Mouse (Mus musculus) liver, adult (tissue): ENCODE results near the gene Ptprcap.

Experiments
- GATA4 ChIP-seq: IDR thresholded peaks from 2 replicates; pipeline ENCODE4 v1.6.1; 2014; ENCODE audit warnings: mild to moderate bottlenecking, low read length; ENCODE audit not compliant: insufficient replicate concordance

The Ptprcap gene

DNA sequence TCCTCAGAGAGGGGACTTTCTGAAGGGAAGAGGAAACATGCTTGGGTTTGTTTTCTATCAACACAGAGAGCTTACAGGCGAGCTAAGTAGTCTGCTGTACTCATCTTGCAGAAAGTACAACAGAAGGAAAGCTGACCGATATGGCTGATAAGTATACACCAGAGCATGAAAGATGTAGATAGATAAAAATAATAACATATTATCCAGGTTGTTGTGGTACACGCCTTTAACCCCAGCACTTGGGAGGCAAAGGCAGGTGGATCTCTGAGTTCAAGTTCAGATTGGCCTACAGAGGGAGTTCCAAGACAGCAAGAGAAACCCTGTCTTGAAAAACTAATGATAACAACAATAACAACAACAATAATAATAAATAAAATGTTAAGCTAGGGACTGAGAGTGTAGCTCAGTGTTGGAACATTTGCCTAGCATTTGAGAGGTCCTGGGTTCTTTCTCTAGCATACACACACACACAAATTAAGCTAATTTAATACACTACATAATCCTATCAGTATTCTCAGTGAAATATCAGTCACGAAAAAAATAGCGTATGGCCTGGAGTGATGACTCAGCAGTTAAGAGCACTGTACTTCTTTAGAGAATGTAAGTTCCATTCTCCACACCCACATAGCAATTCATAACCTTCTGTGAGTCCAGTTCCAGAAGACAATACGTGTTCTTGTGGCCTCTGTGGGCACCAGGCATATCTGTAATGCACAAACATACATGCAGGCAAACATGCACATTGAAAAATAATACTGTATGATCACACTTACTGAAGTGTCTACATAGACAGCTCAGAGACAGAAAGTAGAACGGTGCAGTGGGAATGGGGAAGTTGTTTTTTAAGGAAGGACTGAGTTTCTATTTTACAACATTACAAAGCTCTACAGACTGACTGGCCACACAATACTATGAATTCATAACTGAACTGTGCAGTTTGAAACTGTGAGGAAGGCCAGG, 30.7 kb upstream of the Ptprcap start:
- no peak for TF ChIP-seq GATA4

DNA sequence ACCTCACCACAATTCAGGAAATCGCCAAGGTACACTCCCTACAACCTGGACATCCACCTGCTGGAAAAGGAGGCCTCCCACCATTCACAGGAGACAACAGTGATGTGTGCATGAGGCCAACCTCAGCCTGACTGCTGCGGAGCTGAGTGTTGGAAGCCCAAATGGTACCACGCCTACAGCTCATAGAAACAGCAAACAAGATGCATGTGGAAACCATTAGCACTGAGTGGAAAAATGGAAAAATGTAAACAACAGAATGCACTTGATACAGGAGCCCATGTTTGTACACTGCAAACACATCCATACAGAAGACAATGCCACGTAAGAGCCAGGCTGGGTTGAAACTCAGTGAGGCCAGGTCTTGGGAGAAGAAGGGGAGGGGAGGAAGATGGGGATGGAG, 29.0 kb upstream of the Ptprcap start:
- TF ChIP-seq GATA4 = no peak

DNA sequence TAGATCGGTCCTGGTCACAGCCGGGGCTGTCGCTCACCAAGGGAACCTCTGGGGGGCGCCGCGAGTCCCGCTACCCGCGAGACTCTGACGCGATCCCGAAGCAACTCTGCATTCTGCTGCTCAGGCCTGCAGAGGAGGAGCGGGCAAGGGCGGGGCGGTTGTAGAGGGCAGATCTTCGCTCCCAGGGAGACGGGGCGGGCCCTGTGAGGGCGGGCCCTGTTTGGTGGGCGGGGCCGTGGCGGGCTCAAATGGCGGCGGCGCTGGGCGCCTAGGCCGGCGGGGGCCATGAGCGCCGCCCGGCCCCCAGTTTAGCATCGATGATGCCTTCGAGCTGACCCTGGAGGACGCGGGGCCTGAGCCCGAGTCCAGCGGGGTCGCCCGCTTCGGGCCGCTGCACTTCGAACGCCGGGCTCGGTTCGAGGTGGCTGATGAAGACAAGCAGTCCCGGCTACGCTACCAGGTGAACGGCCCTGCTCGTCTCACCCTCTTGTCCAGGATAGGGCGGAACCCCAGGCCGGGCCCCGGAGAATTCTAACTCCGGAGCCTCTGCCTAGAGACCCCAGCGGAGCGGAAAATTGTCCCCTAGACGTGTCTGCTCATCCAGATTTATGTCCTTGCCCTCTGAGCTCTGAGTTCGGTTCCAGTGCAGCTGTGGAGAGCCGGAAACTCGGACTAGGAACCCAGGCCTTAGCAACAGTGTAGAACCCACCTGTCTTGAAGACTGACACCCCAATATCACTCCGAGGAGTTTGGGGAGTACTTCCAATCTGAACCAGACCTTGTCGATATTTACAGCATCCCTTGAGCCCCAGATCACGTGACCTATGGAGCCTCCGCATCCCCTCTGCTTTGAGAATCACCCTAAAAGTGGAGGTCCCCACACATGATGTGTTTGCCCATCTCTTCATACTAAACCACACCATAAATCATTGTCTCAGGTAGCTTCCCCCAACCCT, 27.4 kb upstream of the Ptprcap start, which contains the start of gene Aip:
Gene Aip, minus strand, starts transcription at position 118 of the 956 bp plus-strand sequence.
- TF ChIP-seq GATA4 = no peak; the same call in 1 of the 2 replicates

DNA sequence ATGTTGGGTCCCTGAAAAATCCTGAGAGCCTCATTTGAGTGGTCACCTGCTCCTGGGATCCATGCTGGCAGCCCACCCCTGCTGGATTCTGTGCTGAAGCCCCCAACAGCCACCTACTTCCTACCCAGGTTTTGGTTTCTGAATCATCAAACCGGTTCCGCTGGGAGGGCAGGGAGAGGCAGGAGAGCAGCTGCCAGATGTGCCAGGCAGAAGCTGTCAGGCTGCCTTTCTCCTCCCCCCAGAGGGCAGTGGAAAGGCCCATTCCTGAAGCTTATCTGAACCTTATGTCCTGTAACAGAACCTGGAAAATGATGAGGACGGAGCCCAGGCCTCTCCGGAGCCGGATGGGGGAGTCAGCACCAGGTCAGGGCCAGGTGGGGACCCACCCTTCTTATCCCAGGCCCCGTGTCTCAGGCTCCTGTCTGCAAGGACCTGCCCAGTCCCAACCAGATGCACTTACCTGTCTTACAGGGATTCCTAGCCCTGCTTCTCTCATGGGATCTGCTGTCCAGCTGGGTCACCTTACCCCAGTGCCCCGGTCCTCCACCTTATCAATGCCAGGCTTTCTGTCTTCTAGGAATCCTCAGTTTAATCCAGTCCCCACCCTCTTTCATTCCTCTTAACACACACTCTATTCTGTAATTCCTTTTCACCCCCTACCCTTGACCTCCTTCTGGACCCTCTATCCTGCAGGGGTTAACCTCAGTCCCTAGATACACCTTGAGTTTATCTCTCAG, 26.5 kb upstream of the Ptprcap start:
- no peak for TF ChIP-seq GATA4

GRCm38 (mm10) chr19:4129462-4129861, 23.9 kb upstream of the Ptprcap start:
- no peak for TF ChIP-seq GATA4

- no peak for TF ChIP-seq GATA4
Observed at GRCm38 (mm10) chr19:4130106-4130505, 23.3 kb upstream of the Ptprcap start.

- TF ChIP-seq GATA4 = no peak
Observed at GRCm38 (mm10) chr19:4131075-4131474, 22.3 kb upstream of the Ptprcap start.

- no peak for TF ChIP-seq GATA4
Observed at GRCm38 (mm10) chr19:4131768-4132167, 21.6 kb upstream of the Ptprcap start.

DNA sequence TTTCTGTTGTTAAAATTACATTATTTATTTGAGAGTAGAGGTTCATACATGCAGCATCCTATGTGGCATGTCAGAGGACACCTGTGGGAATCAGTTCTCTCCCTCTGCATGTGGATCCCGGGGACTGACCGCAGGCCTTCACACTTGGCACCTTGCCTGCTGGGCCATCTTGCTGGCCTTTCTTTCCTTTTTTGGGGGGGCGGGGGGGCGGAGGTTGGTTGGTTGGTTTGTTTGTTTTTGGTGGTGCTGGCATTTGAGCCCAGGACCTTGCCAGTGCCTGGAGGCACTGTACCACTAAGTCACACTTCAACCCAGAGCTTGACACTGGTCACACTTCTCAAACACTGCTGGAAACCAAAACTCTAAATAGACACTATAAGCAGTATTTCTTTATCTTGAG, 19.1 kb upstream of the Ptprcap start:
- no peak for TF ChIP-seq GATA4

DNA sequence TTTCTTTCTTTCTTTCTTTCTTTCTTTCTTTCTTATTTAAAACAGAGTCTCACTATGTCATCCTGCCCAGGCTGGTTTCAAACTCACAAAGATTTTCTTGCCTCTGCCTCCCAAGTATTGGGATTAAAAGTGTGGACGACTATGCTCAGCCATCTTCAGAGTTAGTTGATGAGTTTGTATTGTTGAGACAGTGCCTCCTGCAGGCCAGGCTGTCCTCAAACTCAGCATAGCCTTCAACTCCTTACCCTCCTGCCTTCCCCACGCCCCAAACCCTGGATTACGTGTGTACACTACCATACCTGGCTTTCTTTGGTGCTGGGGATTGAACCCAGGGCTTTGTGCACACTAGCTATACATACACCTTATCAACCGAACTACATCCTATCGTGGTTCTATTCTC, 16.9 kb upstream of the Ptprcap start:
- TF ChIP-seq GATA4 = no peak

GRCm38 (mm10) chr19:4137913-4138312, 15.5 kb upstream of the Ptprcap start:
- no peak for TF ChIP-seq GATA4

- no peak for TF ChIP-seq GATA4
Observed at GRCm38 (mm10) chr19:4139446-4139845, 14.0 kb upstream of the Ptprcap start, which contains the start of gene Gpr152. Gene Gpr152, plus strand, starts transcription at chr19:4139787.

DNA sequence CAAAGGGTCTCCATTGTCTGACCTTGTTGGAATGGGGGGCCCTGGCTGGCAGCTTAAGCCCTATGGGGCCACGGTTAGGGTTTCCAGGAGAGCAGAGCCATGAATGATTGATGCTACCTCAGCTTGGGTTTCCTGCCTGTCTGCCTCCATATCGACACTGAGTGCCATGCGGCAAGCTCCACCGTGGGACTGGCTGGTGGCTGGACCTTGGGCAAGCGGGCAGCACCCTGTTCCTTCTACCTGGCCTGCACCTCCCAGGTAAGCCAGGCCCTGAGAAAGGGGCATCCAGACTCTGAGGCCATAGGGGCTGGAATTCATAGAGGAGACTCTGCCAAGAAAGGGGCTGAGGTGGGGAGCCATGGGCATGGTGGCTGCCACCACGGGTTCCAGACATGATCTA, 13.3 kb upstream of the Ptprcap start:
- no peak for TF ChIP-seq GATA4

DNA sequence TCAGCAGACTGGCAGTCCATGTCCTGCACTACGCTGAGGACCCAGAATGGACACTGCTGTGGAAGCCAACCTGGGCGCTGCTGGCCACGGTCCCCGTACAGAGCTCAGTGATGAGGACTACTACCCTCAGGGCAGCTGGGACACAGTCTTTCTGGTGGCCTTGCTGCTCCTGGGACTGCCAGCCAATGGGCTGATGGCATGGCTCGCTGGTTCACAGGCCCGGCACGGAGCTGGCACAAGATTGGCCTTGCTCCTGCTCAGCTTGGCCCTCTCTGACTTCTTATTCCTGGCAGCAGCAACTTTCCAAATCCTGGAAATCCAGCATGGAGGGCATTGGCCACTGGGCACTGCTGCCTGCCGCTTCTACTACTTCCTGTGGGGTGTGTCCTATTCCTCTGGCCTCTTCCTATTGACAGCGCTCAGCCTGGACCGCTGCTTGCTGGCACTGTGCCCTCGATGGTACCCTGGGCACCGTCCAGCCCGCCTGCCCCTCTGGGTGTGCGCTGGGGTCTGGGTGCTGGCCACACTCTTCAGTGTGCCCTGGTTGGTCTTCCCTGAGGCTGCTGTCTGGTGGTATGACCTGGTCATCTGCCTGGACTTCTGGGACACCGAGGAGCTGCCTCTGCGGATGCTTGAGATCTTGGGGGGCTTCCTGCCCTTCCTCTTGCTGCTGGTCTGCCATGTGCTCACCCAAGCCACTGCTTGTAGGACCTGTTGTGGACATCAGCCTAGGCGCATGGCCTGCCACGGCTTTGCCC, 10.8 kb upstream of the Ptprcap start:
- no peak for TF ChIP-seq GATA4
